In genomic region chr2:70339501-70339900, GRCm38 (mm10) we compare ENCODE assay signal across 24 mouse cellular contexts.
"Had no signal": no experiment of that assay in that cellular context is flagged by ENCODE, and none has a peak within 500 bp of the region (broad histone marks: within the 10 kb centered on the region; RNA-seq: fewer than 3 reads in every experiment).

No protein-coding gene starts in this region.

- H3K4me3 ChIP-seq: heart, embryonic 15.5 days; hindbrain, embryonic 12.5 days; intestine, embryonic 15.5 days; kidney, embryonic 15.5 days; limb, embryonic 13.5 days; limb, embryonic 15.5 days; liver, embryonic 12.5 days had no signal

- H3K4me1 ChIP-seq: liver, embryonic 12.5 days had no signal

- DNase-seq: gastrocnemius, postnatal 14 days; gastrocnemius, postnatal 36 days; heart, adult 18-20 months; heart, postnatal 36 days; kidney, adult 11 months; kidney, adult 9 months; kidney, postnatal 14 days; kidney, postnatal 36 days; layer of hippocampus, adult 9-11 months; layer of hippocampus, postnatal 36 days; lung, adult 18-20 months had no signal

- H3K27me3 ChIP-seq: heart, embryonic 15.5 days; hindbrain, embryonic 12.5 days; intestine, embryonic 15.5 days; kidney, embryonic 15.5 days had no signal

- ATAC-seq: hindbrain, embryonic 16.5 days; inflammation-experienced regulatory T-cells, adult 6 months; intestine, embryonic 15.5 days; liver, embryonic 12.5 days had no signal

- H3K9ac ChIP-seq: heart, embryonic 15.5 days; hindbrain, embryonic 12.5 days; hindbrain, embryonic 14.5 days; intestine, embryonic 15.5 days; kidney, embryonic 15.5 days; limb, embryonic 13.5 days; limb, embryonic 15.5 days; liver, embryonic 12.5 days; liver, embryonic 14.5 days had no signal

- H3K9me3 ChIP-seq: heart, embryonic 15.5 days; hindbrain, embryonic 12.5 days; intestine, embryonic 15.5 days; kidney, embryonic 15.5 days; limb, embryonic 13.5 days; limb, embryonic 15.5 days; liver, embryonic 12.5 days had no signal

- H3K36me3 ChIP-seq: heart, embryonic 15.5 days; hindbrain, embryonic 12.5 days; intestine, embryonic 15.5 days; kidney, embryonic 15.5 days; limb, embryonic 13.5 days; limb, embryonic 15.5 days; liver, embryonic 12.5 days had no signal

- H3K27ac ChIP-seq: heart, embryonic 15.5 days; hindbrain, embryonic 12.5 days; hindbrain, embryonic 14.5 days; kidney, embryonic 15.5 days; kidney, postnatal 0 days; limb, embryonic 13.5 days; limb, embryonic 15.5 days; liver, embryonic 12.5 days; liver, embryonic 14.5 days had no signal

- H3K4me2 ChIP-seq: heart, embryonic 11.5 days; heart, embryonic 15.5 days; hindbrain, embryonic 12.5 days; hindbrain, embryonic 14.5 days; intestine, embryonic 15.5 days; kidney, embryonic 15.5 days; limb, embryonic 13.5 days; limb, embryonic 15.5 days; liver, embryonic 12.5 days had no signal
